Mouse (Mus musculus) intestine, embryonic 14.5 days (tissue): ENCODE results near the gene Ube2h. TPM values are rescaled to one million over a fixed set of nuclear protein-coding genes. Genes with fewer than 3 reads are reported as not detected.

Source experiments
- ATAC-seq: fragments of 200-750 bp; cut with Nextera tagmentation; replicated peaks from 2 replicates; pipeline ENCODE4 v1.8.0; 2017; ENCODE audit warnings: low read depth, moderate number of reproducible peaks, moderate TSS enrichment, moderate library complexity; ENCODE audit not compliant: low FRiP score, low TSS enrichment
- DNase-seq: peaks from one replicate; pipeline ENCODE4 v3.0.0-alpha.2; 2018; ENCODE audit warnings: low spot score
- H3K27ac ChIP-seq: fragments of 300-500 bp; sonication (generic); 2 replicates; pipeline ENCODE4 v1.5.1; 2014; ENCODE audit warnings: low read depth, mild to moderate bottlenecking, control low read depth
- H3K27me3 ChIP-seq: fragments of 300-500 bp; sonication (generic); replicated peaks from 2 replicates; pipeline ENCODE4 v1.6.1; 2014; ENCODE audit warnings: low read length, control low read depth; ENCODE audit not compliant: control insufficient read depth, insufficient read depth
- H3K36me3 ChIP-seq: fragments of 300-500 bp; sonication (generic); 2 replicates; pipeline ENCODE4 v1.6.1; 2014; ENCODE audit warnings: low read length, control low read depth; ENCODE audit not compliant: control insufficient read depth, insufficient read depth
- H3K4me1 ChIP-seq: fragments of 300-500 bp; sonication (generic); replicated peaks from 2 replicates; pipeline ENCODE4 v1.6.1; 2014; ENCODE audit warnings: low read length, control low read depth, mixed read lengths; ENCODE audit not compliant: control insufficient read depth, insufficient read depth
- H3K4me2 ChIP-seq: fragments of 300-500 bp; sonication (generic); 2 replicates; pipeline ENCODE4 v1.6.1; 2014; ENCODE audit warnings: low read length
- H3K4me3 ChIP-seq: fragments of 300-500 bp; sonication (generic); 2 replicates; pipeline ENCODE4 v1.5.1; 2014; ENCODE audit warnings: low read depth, low read length, control low read depth, mixed read lengths
- H3K9ac ChIP-seq: fragments of 300-500 bp; sonication (generic); 2 replicates; pipeline ENCODE4 v1.6.1; 2014; ENCODE audit warnings: mild to moderate bottlenecking, low read length
- H3K9me3 ChIP-seq: fragments of 300-500 bp; sonication (generic); 2 replicates; pipeline ENCODE4 v1.6.1; 2016; ENCODE audit warnings: low read length, control low read depth; ENCODE audit not compliant: control insufficient read depth
- WGBS: fragments of 180-500 bp; shearing (Covaris S2); extraction: QIAGEN DNeasy Blood & Tissue Kit; methylation state at CpG from one replicate; pipeline ENCODE4 v1.1.7; 2014; 5-methylcytosine and 5-hydroxymethylcytosine counted together
- polyA plus RNA-seq: library from polyadenylated mRNA; unstranded; fragments of >200 nt; fragmentation: Nextera tagmentation; extraction: Ambion mirVana; gene quantifications from 2 replicates; pipeline ENCODE4 v1.2.1, GENCODE M21; 2014

Gene Ube2h
- polyA plus RNA-seq, result 50.5 and 50.8 TPM in 2 replicates

GRCm38 (mm10) chr6:30304399-30304917 lies at the start of gene Ube2h:
TSS of gene Ube2h (minus strand) at chr6:30304539.
- under 1% methylated on average over 33 of the region's 33 CpGs for WGBS
- Histone ChIP-seq H3K27ac (peak within 1 kb of the TSS; percentile 89), H3K4me2 (peak within 1 kb of the TSS; percentile 86), H3K9ac (peak within 1 kb of the TSS; percentile 82), H3K27me3 (no peaks in the 10 kb centered on the region), H3K4me1 (peaks cover 39% of the 10 kb centered on the region), H3K9me3 (no peaks in the 10 kb centered on the region), H3K36me3 (no peaks in the 10 kb centered on the region), H3K4me3 (peak within 1 kb of the TSS; percentile 77)
- ATAC-seq (peak; percentile 95), DNase-seq (peak; percentile 100)

- WGBS, result 76% methylated on average over 8 of the region's 8 CpGs
- H3K4me2 ChIP-seq, result no peak overlapping the region
- ATAC-seq, result no peak
Observed at GRCm38 (mm10) chr6:30353661-30354060, 49.3 kb upstream of the Ube2h start.

GRCm38 (mm10) chr6:30352762-30353161 lies 48.4 kb upstream of the Ube2h start:
- H3K4me1 ChIP-seq, result 0 out of 2 replicates have a peak, but pooled peaks cover 2% of the 10 kb centered on the region
- H3K36me3 ChIP-seq, result no peaks in the 10 kb centered on the region
- WGBS, result 41% methylated on average over 8 of the region's 8 CpGs
- DNase-seq, result no peak
- H3K9me3 ChIP-seq, result no peaks in the 10 kb centered on the region
- H3K4me3 ChIP-seq, result no peak overlapping the region
- no peaks in the 10 kb centered on the region for H3K27me3 ChIP-seq
- no peak overlapping the region for H3K9ac ChIP-seq
- no peak overlapping the region for H3K27ac ChIP-seq
- H3K4me2 ChIP-seq, result no peak overlapping the region
- no peak for ATAC-seq

More at GRCm38 (mm10) chr6:30353661-30354060, 49.3 kb upstream of the Ube2h start:
- DNase-seq, result no peak
- Histone ChIP-seq H3K27me3 (no peaks in the 10 kb centered on the region), H3K4me3 (no peak overlapping the region), H3K27ac (no peak overlapping the region), H3K9me3 (no peaks in the 10 kb centered on the region), H3K36me3 (no peaks in the 10 kb centered on the region), H3K9ac (no peak overlapping the region), H3K4me1 (0 out of 2 replicates have a peak, but pooled peaks cover 2% of the 10 kb centered on the region)

- Histone ChIP-seq H3K27ac (no peak overlapping the region), H3K4me2 (no peak overlapping the region), H3K9me3 (no peaks in the 10 kb centered on the region), H3K9ac (no peak overlapping the region), H3K36me3 (no peaks in the 10 kb centered on the region), H3K4me1 (no peaks in the 10 kb centered on the region), H3K4me3 (no peak overlapping the region), H3K27me3 (no peaks in the 10 kb centered on the region)
- WGBS, result 70% methylated on average over 9 of the region's 9 CpGs
- ATAC-seq, result no peak
- no peak for DNase-seq
Observed at GRCm38 (mm10) chr6:30351290-30351689, 47.0 kb upstream of the Ube2h start.

GRCm38 (mm10) chr6:30347288-30347801 lies 43.0 kb upstream of the Ube2h start:
- DNase-seq (no peak), ATAC-seq (no peak)
- no peak overlapping the region for H3K4me3 ChIP-seq
- 92% methylated on average over 4 of the region's 4 CpGs for WGBS
- no peak overlapping the region for H3K9ac ChIP-seq
- no peak overlapping the region for H3K27ac ChIP-seq
- no peaks in the 10 kb centered on the region for H3K4me1 ChIP-seq
- no peaks in the 10 kb centered on the region for H3K9me3 ChIP-seq
- H3K4me2 ChIP-seq, result no peak overlapping the region
- no peaks in the 10 kb centered on the region for H3K27me3 ChIP-seq
- H3K36me3 ChIP-seq, result no peaks in the 10 kb centered on the region

GRCm38 (mm10) chr6:30346737-30347136 lies 42.4 kb upstream of the Ube2h start:
- H3K9me3 ChIP-seq, result no peaks in the 10 kb centered on the region
- no peak overlapping the region for H3K4me3 ChIP-seq
- no peak overlapping the region for H3K9ac ChIP-seq
- ATAC-seq (no peak), DNase-seq (no peak)
- 72% methylated on average over 6 of the region's 6 CpGs for WGBS
- no peaks in the 10 kb centered on the region for H3K27me3 ChIP-seq
- no peak overlapping the region for H3K4me2 ChIP-seq
- no peak overlapping the region for H3K27ac ChIP-seq
- no peaks in the 10 kb centered on the region for H3K4me1 ChIP-seq
- H3K36me3 ChIP-seq, result no peaks in the 10 kb centered on the region

GRCm38 (mm10) chr6:30344032-30344431 lies 39.7 kb upstream of the Ube2h start:
- DNase-seq (no peak), ATAC-seq (no peak)
- no peak overlapping the region for H3K9ac ChIP-seq
- no peak overlapping the region for H3K4me3 ChIP-seq
- WGBS, result 69% methylated on average over 6 of the region's 6 CpGs
- H3K27me3 ChIP-seq, result no peaks in the 10 kb centered on the region
- H3K27ac ChIP-seq, result no peak overlapping the region
- H3K9me3 ChIP-seq, result no peaks in the 10 kb centered on the region
- no peak overlapping the region for H3K4me2 ChIP-seq
- H3K4me1 ChIP-seq, result no peaks in the 10 kb centered on the region
- H3K36me3 ChIP-seq, result no peaks in the 10 kb centered on the region

- no peak overlapping the region for H3K4me2 ChIP-seq
Observed at GRCm38 (mm10) chr6:30340231-30340873, 36.0 kb upstream of the Ube2h start.

More at GRCm38 (mm10) chr6:30340231-30340873, 36.0 kb upstream of the Ube2h start:
- WGBS, result 85% methylated on average over 4 of the region's 4 CpGs
- H3K36me3 ChIP-seq, result no peaks in the 10 kb centered on the region
- DNase-seq, result no peak
- H3K4me1 ChIP-seq, result 0 out of 2 replicates have a peak, but pooled peaks cover 4% of the 10 kb centered on the region
- no peak overlapping the region for H3K4me3 ChIP-seq
- no peak for ATAC-seq
- H3K9me3 ChIP-seq, result no peaks in the 10 kb centered on the region
- H3K27me3 ChIP-seq, result no peaks in the 10 kb centered on the region
- H3K27ac ChIP-seq, result no peak overlapping the region
- H3K9ac ChIP-seq, result no peak overlapping the region
